Mouse (Mus musculus): ENCODE measurements around the gene Plscr1.

GRCm38 (mm10) chr9:92209850-92210249, 39.7 kb upstream of the Plscr1 start:
- TF ChIP-seq CTCF (IDR thresholded peaks at IDR 0.05; ENCODE audit: borderline replicate concordance, extremely low read depth, insufficient read depth, insufficient read length) (no peak), POLR2A (IDR thresholded peaks at IDR 0.05; ENCODE audit: borderline replicate concordance, extremely low read depth, insufficient read depth, insufficient read length, poor library complexity, severe bottlenecking) (no peak)
